Mouse (Mus musculus) megakaryocyte, adult 5-6 weeks (primary cell): ENCODE measurements around the gene Pnkp. TPM values are rescaled to one million over a fixed set of nuclear protein-coding genes. Genes with fewer than 3 reads are reported as not detected.
"Not testable (repeated sequence)": the region's sequence is repeated elsewhere in the genome, so short reads cannot be mapped to it uniquely, and the experiment has no call there.

Experiments
- ATAC-seq: 2 replicates; pipeline ENCODE4 v1.8.0; 2016; ENCODE audit warnings: mild to moderate bottlenecking, inconsistent platforms; ENCODE audit not compliant: poor library complexity, severe bottlenecking
- total RNA-seq, 2 experiments: library from RNA; stranded (forward) in 1 of 2; stranded (reverse) in 1 of 2; fragments of 153-499, 151-499 nt in 1 of 2; fragments of 221-1000, 200-1000 nt in 1 of 2; gene quantifications; 2 replicates each; pipeline versions ENCODE4 v1.2.3 to v1.2.4; 2015 to 2017

Pnkp gene
- total RNA-seq, 2 experiments from 2014 or later = 75.1 to 109 TPM

- peak; percentile 19; the same call in 1 of the 2 replicates for ATAC-seq
These were observed 12.2 kb downstream of the Pnkp start for GRCm38 (mm10) chr7:44868919-44869696.

DNA sequence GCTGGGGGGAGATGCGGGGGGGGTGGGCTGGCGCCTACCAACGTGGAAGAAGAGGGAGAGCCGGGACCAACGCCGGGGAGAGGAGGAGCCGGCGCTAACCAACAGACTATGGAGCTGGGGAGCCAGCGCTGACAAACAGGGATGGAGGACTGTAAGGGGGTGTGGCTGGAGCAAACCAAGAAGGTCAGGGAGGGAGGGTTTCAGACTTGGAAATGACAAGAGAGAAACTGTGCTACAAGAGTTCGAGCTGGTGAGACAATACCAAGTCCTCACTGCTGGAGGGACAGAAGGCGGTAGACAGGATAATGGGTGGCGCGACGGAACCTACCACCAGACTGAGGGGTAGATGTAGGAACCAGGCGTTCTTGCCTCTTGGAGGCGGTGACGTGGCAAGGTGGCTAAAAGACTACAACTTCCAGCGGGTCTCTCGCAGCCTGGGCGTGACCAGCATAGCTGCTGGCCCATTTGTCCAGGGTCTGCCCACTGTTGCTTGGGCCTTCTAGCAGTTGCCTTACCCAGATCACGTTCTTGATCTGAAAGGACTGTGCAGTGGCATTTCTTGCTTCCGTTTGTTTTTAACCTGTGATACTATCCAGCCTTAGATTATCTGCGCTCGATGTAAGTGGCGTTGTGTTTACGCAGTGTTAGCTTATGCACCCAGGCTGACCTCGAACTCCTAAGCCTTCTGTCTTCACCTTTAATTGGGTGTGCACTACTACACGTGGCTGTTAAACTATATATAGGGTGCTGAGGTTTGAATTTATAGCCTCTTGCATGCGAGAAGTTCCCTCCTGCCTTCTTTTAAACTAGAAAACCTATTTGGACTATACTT lies 13.0 kb downstream of the Pnkp start, which contains the start of gene Ptov1:
Gene Ptov1, minus strand, starts transcription at position 92 of the 832 bp plus-strand sequence.
- peak; percentile 69 for ATAC-seq

DNA sequence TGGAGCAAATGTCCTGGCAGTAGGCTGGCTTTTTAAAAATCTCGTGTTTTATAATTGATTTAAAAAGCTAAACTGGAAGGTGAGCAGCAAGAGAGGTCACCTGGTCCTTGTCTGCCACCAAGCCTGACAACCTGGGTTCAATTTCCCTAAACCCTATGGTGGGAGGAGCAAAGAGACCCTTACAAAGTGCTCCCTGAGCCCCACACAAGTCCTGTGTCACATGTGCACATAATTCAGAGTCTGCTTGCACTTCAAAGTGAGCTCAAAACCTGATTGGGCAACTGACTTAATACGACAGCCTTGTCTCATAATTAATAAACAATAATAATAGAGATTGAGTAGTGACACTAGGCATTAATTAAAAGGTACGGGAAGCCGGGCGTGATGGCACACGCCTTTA lies 13.7 kb downstream of the Pnkp start:
- no peak for ATAC-seq

GRCm38 (mm10) chr7:44871181-44871580 lies 14.2 kb downstream of the Pnkp start:
- ATAC-seq = no peak

GRCm38 (mm10) chr7:44871774-44872173 lies 14.8 kb downstream of the Pnkp start:
- not testable (repeated sequence) for ATAC-seq

DNA sequence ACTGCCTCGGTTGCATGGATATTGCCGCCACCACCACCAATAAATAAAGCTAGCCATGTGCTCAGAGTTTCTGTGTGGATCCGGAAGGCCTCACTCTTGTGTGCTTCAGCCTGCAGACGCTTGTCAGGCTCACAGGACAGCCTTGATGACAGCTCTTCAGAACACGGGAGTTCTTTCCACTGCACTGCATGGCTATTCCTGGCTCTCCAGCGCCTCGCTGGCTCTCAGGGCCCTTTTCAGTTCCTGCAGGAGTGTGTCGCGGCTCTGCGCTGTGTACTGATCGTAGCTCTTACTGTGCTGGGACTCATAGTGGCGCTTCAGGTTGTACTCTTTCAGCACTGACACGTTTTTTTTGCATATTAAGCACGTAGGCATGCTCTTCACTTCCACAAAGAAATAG lies 20.9 kb downstream of the Pnkp start:
- ATAC-seq = no peak

GRCm38 (mm10) chr7:44883036-44883435 lies 26.1 kb downstream of the Pnkp start:
- no peak for ATAC-seq

DNA sequence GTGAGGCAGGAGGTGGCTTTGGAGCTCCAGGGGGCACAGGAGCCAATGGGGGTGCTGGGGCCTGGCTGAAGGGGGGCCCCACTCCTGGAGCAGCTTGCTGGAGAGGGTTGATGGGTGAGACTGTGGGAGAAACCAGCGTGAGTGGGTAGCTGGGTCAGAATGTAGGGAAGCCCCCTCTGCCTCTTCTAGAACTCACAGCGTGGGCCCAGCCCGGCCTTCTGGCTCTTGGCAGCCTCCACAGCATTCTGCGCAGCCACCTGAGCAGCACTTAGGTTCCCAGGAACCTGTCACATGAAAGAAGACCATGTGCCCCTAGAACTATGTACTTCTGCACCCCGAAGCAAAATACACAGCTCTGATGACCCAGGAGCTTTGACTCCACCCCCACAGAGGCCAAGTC lies 27.7 kb downstream of the Pnkp start:
- ATAC-seq = no peak

DNA sequence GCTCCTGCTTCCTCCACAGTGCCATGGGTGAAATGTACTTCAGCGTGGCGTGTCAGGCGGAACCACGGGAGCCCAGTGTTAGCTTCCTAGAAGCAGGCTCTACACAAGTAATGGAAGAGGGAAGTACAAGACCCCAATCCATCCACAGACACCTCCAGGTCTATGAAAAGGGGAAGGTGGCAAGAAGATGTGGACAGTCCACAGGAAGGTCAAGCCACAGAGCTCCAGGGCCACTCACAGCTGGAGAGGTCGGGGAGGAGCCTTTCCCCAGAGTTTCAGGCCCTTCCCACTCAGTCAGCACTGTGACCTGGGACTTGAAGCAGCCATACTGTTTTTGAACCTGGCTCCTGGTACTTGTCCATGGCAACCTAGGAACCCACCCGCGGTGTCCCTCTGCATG lies 30.0 kb downstream of the Pnkp start:
- peak; percentile 79 for ATAC-seq

DNA sequence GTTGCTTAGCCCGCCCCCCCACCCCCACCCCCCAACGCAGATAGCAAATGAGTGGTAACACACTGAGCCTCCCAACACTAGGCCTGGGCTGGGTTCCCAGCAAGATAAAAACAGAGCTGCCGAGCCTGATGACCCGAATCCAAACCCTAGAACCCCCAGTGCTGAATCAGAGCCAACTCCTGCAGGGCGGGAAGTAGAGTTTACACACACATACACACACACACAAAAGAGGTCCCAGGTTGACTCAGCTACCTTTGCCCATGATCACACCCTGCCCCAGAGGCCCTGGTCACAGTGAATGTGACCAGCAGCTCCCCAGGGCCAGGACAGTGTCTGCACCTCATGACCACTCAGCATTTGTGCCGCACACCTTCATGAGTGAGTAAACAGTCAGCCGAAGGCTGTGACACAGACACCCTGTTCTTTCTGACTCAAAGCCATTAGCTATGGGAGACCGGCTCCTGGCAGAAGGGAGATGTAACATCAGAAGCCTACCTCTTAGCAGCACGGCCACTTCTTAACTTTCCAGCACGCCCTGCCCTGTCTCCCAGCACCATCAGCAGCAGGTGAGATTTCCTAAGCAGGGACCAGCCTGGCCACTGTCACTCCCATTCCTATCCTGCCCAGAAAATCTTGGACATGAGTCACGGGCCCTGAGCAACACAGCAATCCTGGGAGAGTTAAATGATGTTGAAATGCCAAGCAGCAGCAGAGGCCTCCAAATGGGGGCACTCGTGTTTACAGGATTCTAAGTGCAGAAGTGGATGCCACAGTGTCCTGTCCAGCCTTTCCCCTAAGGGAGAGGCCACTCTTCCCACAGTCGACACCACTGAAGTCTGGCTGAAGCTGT lies 31.5 kb downstream of the Pnkp start:
- ATAC-seq = no peak

- no peak for ATAC-seq
These were observed 33.2 kb downstream of the Pnkp start for GRCm38 (mm10) chr7:44890180-44890579.

DNA sequence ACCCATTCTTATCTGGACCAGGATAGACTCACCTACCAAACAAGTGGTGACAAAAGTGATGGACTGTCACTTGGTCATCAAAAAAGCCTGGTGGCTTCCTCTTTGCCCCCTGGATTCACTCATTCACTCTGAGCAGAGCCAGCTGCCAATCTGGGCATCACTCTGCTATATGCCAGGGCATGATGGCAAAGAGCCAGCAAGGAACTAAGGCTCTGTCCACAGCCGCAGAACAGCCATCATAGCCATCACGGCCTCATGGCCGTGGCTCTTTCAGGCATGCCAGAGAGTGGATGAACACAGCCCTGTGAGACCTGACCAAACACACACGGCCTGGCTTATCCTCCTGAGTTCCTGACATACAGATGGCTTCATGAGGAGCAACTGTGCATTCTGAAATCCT lies 33.8 kb downstream of the Pnkp start:
- no peak for ATAC-seq

GRCm38 (mm10) chr7:44891611-44892010 lies 34.7 kb downstream of the Pnkp start:
- ATAC-seq = no peak

- ATAC-seq = peak; percentile 80
These were observed 35.5 kb downstream of the Pnkp start, which contains the start of gene Med25 for GRCm38 (mm10) chr7:44892276-44892921. Gene Med25 (minus strand): TSS chr7:44892712.

- ATAC-seq = no peak
These were observed 36.3 kb downstream of the Pnkp start for GRCm38 (mm10) chr7:44893197-44893596.

- no peak for ATAC-seq
These were observed 37.2 kb downstream of the Pnkp start for GRCm38 (mm10) chr7:44894175-44894574.

- no peak for ATAC-seq
These were observed 38.3 kb downstream of the Pnkp start for GRCm38 (mm10) chr7:44895206-44895592.

DNA sequence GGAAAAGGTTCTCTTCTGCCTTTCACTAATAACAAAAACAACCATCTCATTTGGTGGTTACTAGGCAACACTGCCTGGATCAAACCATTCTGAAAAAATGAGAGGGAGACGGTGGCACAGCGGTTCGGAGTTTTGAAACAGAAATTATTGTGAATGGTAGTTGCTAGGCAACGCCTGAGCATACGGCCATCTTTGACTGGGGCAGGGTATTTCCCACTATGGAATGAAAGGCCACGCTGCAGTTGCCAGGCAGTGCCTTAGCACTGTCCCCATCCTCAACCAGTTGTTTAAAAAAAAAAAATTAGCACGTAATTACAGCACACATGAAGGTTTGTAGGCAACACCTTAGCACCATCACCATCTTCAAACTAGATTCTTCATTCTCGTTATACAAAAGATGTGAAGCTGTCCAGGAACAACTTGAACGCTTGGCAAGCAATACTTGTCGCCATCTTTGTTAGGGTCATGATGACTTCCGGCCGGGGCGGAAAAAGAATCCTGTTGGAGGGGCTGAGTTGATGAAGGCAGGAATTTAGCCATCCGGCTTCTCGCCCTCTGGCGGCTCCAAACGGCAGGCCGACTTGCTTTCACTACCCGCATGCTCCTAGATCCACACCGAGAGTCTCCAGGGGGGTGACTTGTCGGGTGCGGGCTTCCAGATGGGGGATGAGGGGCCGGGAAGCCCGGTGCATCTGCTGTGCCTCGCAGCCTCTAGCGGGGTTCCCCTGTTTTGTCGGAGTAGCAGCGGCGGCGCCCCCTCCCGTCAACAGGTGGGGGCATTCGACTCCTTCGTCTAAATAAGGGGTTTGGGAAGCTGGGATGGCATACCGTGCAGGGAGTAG lies 38.9 kb downstream of the Pnkp start, which contains the start of gene Fuz:
Gene Fuz, plus strand, starts transcription at position 487 of the 842 bp plus-strand sequence.
- ATAC-seq = peak; percentile 67

- no peak for ATAC-seq
These were observed 39.6 kb downstream of the Pnkp start for GRCm38 (mm10) chr7:44896499-44896898.
